Mouse (Mus musculus): ENCODE measurements around the gene Xpo6. TPM values are rescaled to one million over a fixed set of nuclear protein-coding genes. Genes with fewer than 3 reads are reported as not detected.

Gene Xpo6
- polyA plus RNA-seq, 1 experiment = 149 TPM

- TF ChIP-seq POLR2A (IDR thresholded peaks at IDR 0.05; ENCODE audit: extremely low read depth, insufficient read depth, low read length) (no peak), CTCF (IDR thresholded peaks at IDR 0.05; ENCODE audit: extremely low read depth, insufficient read depth, low read length) (no peak)
- H3K4me3 ChIP-seq (ENCODE audit: insufficient read depth, low read length) = peak overlapping the region; percentile 81; the same call in 1 of the 2 replicates
- H3K4me1 ChIP-seq (ENCODE audit: control insufficient read depth, insufficient read depth, low read length) = peaks cover 3% of the 10 kb centered on the region; the same call in 1 of the 2 replicates
- no peak overlapping the region for H3K27ac ChIP-seq (ENCODE audit: insufficient read depth, low read length)
These were observed 670 bp upstream of the Xpo6 start for GRCm38 (mm10) chr7:126200997-126201345.

DNA sequence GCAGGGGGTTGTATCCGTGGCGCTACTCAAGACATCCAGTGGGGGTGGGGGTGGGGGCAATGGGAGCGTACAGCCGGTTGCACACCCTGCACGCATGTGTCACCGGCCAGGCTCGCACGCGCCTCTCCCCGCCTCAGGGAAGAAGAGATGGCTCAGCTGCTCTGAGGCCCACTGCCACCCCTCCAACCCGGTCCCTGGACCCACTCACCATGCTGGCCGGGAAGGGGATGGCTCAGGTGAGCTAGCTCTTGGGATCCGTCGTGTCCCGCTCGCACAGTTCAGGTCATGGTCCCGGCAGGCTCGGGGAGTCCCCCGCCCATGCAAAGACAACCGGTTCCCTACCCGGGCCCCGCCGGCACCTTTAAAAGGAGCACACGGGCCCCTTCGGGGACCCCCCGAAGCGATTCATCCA is 604 bp downstream of the Xpo6 start:
- H3K4me1 ChIP-seq (ENCODE audit: control insufficient read depth, insufficient read depth, low read length) = peaks cover 3% of the 10 kb centered on the region; the same call in 1 of the 2 replicates
- TF ChIP-seq CTCF (IDR thresholded peaks at IDR 0.05; ENCODE audit: extremely low read depth, insufficient read depth, low read length) = no peak
- TF ChIP-seq POLR2A (IDR thresholded peaks at IDR 0.05; ENCODE audit: extremely low read depth, insufficient read depth, low read length) = 0 out of 2 replicates have a peak, but pooled peaks have one; percentile 13

GRCm38 (mm10) chr7:126198926-126199325 is 1.4 kb downstream of the Xpo6 start:
- no peak for TF ChIP-seq CTCF (IDR thresholded peaks at IDR 0.05; ENCODE audit: extremely low read depth, insufficient read depth, low read length)
- no peak for TF ChIP-seq POLR2A (IDR thresholded peaks at IDR 0.05; ENCODE audit: extremely low read depth, insufficient read depth, low read length)
- Histone ChIP-seq H3K27ac (ENCODE audit: insufficient read depth, low read length) (no peak overlapping the region), H3K4me1 (ENCODE audit: control insufficient read depth, insufficient read depth, low read length) (peaks cover 3% of the 10 kb centered on the region; the same call in 1 of the 2 replicates), H3K4me3 (ENCODE audit: insufficient read depth, low read length) (peak overlapping the region; percentile 81)

More for the DNA sequence above, 604 bp downstream of the Xpo6 start:
- H3K27ac ChIP-seq (ENCODE audit: insufficient read depth, low read length) = peak overlapping the region; percentile 80
- peak overlapping the region; percentile 81 for H3K4me3 ChIP-seq (ENCODE audit: insufficient read depth, low read length)

DNA sequence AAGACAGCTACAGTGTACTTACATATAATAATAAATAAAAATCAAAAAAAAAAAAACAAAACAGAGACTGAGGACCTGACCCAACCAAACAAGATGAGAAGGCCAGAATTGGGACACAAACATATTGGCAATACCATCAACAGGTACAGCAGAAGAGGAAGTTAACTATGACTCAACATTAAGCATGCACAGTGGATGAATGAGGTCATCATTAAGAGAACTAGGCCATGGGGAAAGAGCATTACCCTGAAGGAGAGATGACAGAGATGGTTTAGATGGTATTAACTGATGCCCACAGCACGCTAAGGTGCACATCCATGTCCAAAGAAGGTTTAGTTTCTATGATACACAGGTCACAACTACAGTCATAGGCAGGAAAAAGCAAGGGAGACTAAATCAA is 6.1 kb downstream of the Xpo6 start:
- Histone ChIP-seq H3K27ac (ENCODE audit: insufficient read depth, low read length) (no peak overlapping the region), H3K4me1 (ENCODE audit: control insufficient read depth, insufficient read depth, low read length) (peaks cover 4% of the 10 kb centered on the region; the same call in 1 of the 2 replicates), H3K4me3 (ENCODE audit: insufficient read depth, low read length) (no peak overlapping the region)
- no peak for TF ChIP-seq CTCF (IDR thresholded peaks at IDR 0.05; ENCODE audit: extremely low read depth, insufficient read depth, low read length)
- TF ChIP-seq POLR2A (IDR thresholded peaks at IDR 0.05; ENCODE audit: extremely low read depth, insufficient read depth, low read length) = no peak

- H3K4me1 ChIP-seq (ENCODE audit: control insufficient read depth, insufficient read depth, low read length) = peaks cover 1% of the 10 kb centered on the region; the same call in 1 of the 2 replicates
- no peak overlapping the region for H3K27ac ChIP-seq (ENCODE audit: insufficient read depth, low read length)
- no peak for TF ChIP-seq POLR2A (IDR thresholded peaks at IDR 0.05; ENCODE audit: extremely low read depth, insufficient read depth, low read length)
- TF ChIP-seq CTCF (IDR thresholded peaks at IDR 0.05; ENCODE audit: extremely low read depth, insufficient read depth, low read length) = no peak
- H3K4me3 ChIP-seq (ENCODE audit: insufficient read depth, low read length) = no peak overlapping the region
These were observed 8.8 kb downstream of the Xpo6 start for GRCm38 (mm10) chr7:126191471-126191870.

DNA sequence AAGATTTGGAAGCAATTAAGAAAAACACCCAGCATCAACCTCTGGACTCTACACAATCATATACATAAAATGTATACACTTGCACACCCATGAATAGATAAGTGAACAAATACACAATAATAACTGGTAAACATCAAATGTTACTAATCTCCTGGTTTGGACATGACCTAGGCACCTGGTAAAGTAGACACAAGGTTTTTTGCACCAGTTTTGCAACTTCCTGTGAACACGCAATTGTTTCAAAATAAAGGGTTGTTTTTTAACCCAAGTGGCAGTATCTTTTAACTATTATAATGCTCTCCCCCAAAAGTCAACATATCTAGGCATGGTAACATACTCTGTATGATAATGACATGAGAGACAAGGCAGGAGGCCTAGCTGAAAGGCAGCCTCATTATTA is 10.8 kb downstream of the Xpo6 start:
- Histone ChIP-seq H3K4me3 (ENCODE audit: insufficient read depth, low read length) (no peak overlapping the region), H3K4me1 (ENCODE audit: control insufficient read depth, insufficient read depth, low read length) (peaks cover 6% of the 10 kb centered on the region)
- TF ChIP-seq CTCF (IDR thresholded peaks at IDR 0.05; ENCODE audit: extremely low read depth, insufficient read depth, low read length) = no peak
- no peak for TF ChIP-seq POLR2A (IDR thresholded peaks at IDR 0.05; ENCODE audit: extremely low read depth, insufficient read depth, low read length)

GRCm38 (mm10) chr7:126185999-126186398 is 14.3 kb downstream of the Xpo6 start:
- Histone ChIP-seq H3K4me1 (ENCODE audit: control insufficient read depth, insufficient read depth, low read length) (peaks cover 8% of the 10 kb centered on the region), H3K4me3 (ENCODE audit: insufficient read depth, low read length) (no peak overlapping the region), H3K27ac (ENCODE audit: insufficient read depth, low read length) (no peak overlapping the region)
- TF ChIP-seq POLR2A (IDR thresholded peaks at IDR 0.05; ENCODE audit: extremely low read depth, insufficient read depth, low read length) (no peak), CTCF (IDR thresholded peaks at IDR 0.05; ENCODE audit: extremely low read depth, insufficient read depth, low read length) (no peak)

More for the DNA sequence above, 10.8 kb downstream of the Xpo6 start:
- H3K27ac ChIP-seq (ENCODE audit: insufficient read depth, low read length) = no peak overlapping the region

DNA sequence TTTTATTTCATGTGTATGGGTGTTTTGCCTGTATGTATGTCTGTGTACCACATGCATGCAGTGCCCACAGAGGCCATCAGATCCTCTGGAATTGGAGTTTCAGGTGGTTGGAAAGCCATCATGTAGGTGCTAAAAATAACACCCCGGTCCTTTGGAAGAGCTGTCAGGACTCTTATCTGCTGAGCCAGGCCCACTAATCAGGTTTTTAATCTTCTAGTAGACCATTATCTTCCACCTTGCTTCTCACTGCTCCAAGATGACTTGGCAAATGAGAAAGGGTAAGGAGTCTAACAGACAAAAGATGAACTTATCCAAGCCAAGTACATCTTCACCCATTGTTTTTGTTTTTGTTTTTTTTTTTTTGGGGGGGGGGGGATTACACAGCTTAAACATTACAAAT is 16.7 kb downstream of the Xpo6 start:
- peaks cover 10% of the 10 kb centered on the region for H3K4me1 ChIP-seq (ENCODE audit: control insufficient read depth, insufficient read depth, low read length)
- no peak overlapping the region for H3K27ac ChIP-seq (ENCODE audit: insufficient read depth, low read length)
- H3K4me3 ChIP-seq (ENCODE audit: insufficient read depth, low read length) = no peak overlapping the region
- TF ChIP-seq POLR2A (IDR thresholded peaks at IDR 0.05; ENCODE audit: extremely low read depth, insufficient read depth, low read length) (no peak), CTCF (IDR thresholded peaks at IDR 0.05; ENCODE audit: extremely low read depth, insufficient read depth, low read length) (no peak)

DNA sequence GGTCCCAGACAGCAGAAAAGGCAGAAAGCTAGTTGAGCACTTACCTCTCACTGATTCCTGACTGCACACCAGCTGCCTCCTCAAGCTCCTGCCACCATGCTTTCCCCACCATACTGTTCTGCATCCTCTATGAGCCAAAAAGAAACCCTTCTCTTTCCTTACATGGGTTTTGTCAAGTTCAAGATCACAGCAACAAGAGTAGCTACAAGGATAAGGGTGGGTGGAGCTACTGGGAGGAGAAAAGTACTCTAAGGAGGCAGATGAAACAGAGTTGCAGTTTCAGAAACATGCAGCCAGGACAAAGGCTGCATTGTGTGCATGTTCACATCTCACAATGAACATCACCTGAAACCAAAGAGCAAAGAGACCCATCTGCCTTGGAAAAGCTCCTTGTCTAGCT is 18.8 kb downstream of the Xpo6 start:
- TF ChIP-seq CTCF (IDR thresholded peaks at IDR 0.05; ENCODE audit: extremely low read depth, insufficient read depth, low read length) = no peak
- Histone ChIP-seq H3K27ac (ENCODE audit: insufficient read depth, low read length) (no peak overlapping the region), H3K4me3 (ENCODE audit: insufficient read depth, low read length) (no peak overlapping the region), H3K4me1 (ENCODE audit: control insufficient read depth, insufficient read depth, low read length) (peaks cover 11% of the 10 kb centered on the region)

GRCm38 (mm10) chr7:126180956-126181355 is 19.3 kb downstream of the Xpo6 start:
- peaks cover 11% of the 10 kb centered on the region for H3K4me1 ChIP-seq (ENCODE audit: control insufficient read depth, insufficient read depth, low read length)
- H3K4me3 ChIP-seq (ENCODE audit: insufficient read depth, low read length) = no peak overlapping the region
- no peak for TF ChIP-seq CTCF (IDR thresholded peaks at IDR 0.05; ENCODE audit: extremely low read depth, insufficient read depth, low read length)
- TF ChIP-seq POLR2A (IDR thresholded peaks at IDR 0.05; ENCODE audit: extremely low read depth, insufficient read depth, low read length) = no peak
- no peak overlapping the region for H3K27ac ChIP-seq (ENCODE audit: insufficient read depth, low read length)
